Mouse (Mus musculus) frontal cortex, postnatal 25 days (tissue): ENCODE results near the gene Igsf9.

Source experiments
- DNase-seq, 2 experiments: peaks; one replicate each; pipeline ENCODE4 v3.0.0; 2022; ENCODE audit warnings: low spot score in 2 of 2

Igsf9 gene

DNA sequence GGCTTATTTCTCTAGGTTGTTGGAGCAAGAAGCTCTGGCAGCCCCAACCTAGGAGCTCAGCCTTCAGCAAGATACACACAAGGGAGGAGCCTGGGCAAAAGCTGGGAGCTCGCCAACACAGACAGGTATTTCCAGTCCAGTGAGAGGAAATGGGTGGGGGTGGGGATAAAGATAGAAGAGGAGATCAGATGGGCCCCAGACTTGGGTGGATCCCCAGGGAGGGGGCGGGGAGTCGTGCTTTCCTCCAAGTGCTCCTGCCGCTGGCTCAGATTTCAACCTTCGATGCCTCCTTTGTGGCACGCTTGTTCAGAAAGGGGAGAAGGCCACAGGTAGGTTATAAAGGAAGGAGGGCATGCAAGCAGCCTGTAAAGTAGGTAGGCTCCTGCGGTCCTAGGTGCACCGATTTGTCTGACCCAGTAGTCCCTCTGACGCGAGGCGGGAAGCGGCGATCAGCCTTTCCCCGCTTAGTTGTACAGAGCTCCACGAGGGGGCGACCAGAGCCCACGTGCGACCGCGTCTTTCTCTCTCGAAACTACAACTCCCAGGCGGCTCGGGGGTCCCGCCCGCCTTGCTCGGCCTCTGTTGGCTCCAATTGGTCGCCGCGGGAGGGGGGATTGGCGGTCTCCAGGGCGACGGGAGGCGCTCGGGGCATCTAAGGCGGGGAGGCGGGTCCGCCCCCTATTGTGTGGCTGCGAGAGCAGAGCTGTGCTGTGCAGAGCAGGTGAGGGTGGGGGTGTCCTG is at the start of gene Igsf9:
TSS of gene Igsf9 (plus strand) at position 249 of the 741 bp plus-strand sequence.
- DNase-seq, result peak; percentile 83 to 85

DNA sequence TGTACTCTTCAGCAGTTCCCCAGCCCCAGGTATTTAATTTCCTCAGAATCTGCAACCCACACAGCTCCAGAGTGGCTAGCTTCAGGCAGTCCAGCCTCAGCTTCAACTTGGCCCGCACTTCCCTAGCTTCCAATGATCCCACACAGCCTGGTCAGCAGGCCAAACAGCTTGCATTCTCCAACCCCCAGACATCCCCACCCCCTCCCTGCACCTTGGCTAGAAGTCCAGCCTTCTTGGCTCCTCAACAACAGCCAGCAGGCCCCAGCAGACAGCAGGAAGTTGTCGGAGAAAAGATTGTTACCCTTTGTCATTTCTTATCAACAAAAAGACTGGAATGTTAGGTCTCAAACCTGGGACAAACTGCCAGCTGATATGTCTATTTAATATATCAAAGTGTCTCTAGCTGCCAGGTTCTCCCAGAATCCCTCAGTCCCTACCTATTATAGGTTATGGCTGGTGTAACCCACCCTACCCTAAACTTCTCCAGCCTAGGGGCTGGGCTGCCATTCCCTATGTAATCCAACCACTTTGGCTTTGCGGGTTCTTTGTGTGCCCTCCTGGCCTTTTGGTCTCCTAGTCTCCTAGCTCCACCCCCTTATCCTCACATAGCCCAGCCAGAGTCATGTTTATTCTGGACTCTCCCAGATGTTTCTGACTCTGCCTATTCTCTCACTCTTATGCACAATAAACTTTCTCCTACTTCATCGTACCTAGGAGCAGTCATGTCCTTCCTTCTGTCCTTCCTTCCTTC is 49.6 kb upstream of the Igsf9 start:
- DNase-seq, result no peak

DNA sequence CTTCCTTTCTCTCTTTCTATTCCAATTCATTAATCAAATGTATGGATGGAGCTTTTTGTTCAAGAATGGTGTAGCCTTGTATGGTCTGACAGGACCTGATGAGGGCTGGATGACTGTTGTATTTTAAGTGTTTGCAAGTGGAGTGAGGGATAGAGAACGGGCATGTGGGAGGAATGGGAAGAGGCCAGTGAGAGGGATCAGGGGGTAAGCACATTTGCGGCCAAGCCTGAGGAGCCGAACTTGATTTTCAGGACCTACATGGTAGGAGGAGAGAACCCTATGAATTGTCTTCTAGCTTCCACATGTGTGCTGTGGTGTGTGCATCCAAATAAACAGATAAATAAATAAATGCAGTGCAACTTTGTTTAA is 49.0 kb upstream of the Igsf9 start:
- no peak for DNase-seq

DNA sequence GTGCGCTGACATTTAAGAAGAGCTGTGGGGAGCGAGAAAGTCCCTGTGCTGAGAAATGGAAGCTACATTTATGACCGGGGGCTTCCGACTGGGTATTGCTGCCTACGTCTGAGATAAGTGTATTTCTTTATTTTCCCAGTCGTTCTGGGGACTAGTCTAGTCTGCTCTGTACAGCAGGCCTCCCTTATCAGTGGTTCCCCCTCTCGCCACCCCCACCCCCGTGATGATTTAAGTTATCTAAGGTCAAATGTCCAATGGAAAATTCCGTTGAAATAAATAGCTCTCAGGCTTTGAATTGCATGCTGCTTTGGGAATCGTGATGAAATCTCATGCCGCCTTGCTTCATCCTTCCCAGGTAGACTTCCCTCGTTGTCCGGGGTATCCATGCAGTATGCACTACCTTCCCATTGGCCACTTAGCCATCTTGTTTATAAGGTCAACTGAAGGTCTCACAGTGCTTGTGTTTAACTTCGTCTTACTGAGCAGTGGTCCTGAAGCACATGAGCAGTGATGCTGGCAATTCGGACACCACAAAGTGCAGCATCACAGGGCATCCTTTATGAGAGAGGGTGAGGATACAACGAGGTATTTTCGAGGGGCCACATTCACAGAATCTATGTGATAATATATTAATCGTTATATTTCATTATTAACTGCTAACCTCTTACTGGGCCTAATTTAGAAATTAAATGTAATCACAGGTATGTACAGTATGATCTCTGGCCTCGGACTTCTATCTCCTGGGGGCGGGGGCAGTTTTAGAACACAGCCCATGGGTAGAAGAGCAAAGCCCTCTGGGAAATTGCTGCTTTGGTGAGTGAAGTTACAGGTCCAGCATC is 48.4 kb upstream of the Igsf9 start:
- DNase-seq, result no peak

DNA sequence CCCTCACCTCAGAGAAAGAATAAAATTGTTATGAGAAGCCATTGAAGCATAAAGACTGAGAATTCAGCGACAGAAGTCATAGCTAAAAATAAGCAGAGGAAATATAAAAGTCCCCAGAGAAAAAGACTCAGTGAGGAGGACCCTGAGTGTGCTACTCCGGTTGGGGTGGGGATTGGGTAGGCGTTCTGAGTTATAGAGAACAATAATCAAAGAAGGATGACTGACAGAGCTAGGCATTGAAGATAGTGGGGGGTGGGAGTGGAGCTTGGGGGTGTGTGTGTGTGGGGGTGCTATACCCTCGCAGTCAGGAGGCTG is 47.8 kb upstream of the Igsf9 start:
- no peak for DNase-seq

DNA sequence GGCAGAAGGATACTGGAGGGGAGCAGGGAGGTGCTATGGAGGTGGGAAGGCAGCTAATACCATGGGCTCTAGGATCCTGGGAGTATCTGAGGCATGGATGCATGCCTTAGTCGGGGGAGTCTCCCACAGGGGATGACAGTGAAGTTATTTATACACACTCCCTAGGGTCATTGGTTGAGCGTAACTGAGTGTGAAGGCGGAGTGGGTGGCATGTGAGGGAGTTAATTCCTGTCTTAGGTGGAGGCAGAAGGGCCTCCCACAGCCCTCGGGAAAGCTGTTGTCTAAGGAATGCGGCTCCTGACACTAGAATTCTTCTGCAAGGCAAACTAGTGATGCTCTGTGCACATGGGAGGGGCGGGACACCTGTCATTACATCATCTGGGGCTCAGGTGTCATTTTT is 44.8 kb upstream of the Igsf9 start:
- no peak for DNase-seq

DNA sequence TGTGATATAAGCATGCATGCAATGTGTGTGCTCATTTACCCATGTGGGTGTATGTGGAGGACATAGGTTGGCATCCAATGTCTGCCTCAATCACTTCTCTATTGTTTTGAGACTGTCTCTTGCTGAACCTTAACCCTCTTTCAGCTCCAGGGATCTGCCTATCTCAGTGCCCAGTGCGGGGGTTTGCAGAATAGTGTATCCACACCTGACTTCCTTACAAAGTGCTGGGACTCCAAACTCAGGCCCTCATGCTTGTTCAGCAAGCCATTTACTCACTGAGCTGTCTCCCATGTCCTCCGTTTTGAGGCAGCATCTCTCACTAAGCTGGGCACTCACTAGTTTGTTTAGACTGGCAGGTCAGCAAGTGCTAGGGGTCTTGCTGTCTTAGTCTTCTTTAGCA is 43.0 kb upstream of the Igsf9 start:
- no peak for DNase-seq

DNA sequence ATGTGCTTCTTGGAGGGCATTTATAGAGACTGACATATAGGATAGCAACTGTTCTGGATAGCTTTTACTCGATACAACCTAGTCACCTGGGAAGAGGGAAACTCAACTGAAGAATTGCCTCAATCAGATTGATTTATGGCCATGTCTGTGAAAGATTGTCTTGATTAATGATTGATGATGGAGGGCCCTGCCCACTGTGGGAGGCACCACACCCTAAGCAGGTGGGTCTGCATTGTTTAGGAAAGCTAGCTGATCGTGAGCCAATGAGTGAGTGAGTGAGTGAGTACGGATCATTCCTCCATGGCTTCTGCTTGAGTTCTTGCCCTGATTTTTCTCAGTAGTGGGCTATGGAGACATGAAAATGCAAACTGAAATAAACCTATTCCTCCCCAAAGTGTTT is 41.1 kb upstream of the Igsf9 start:
- no peak for DNase-seq

DNA sequence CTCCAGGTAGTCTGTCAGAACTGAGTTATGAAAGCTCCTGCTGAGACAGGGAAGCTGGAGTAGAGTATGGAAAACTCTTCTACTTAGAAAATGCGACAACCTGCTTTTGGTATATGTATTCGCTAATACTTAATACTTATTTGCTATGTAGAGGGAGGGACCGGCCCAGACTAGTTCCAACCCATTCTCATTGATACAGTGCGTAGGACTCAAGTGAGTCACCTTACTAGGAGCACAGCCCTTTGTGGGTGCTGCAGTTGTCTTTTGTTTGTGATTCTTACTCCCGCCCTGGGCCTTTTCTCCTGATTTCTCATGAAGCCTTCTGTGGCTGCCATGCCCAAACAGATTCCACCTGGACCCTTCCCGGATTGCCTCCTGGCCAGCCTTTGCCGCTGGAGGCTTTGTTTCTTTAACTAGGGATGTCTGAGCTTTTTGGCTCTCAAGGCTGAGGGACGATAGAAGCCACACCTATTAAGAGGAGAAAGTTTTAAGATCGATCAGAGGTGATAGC is 39.6 kb upstream of the Igsf9 start:
- DNase-seq, result no peak

DNA sequence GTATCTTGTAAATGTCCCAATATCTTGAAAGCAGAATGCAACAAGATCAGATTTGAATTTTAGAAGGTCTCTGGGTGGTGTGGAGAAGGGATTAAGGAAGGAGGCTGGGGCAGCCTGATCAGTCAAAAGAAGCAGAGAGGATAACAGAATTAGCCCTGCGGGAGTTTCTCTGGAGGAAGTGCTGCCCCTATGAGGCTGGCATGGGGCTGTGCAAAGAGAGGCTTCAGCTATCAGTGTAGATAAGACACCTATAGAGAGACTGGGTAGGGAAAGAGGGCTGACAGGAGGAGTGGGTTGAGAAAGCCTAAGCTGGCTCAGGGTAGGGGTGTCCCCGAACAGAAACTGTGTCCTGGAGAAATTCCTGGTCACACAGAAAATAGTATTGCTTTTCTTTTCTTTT is 31.4 kb upstream of the Igsf9 start:
- no peak for DNase-seq

DNA sequence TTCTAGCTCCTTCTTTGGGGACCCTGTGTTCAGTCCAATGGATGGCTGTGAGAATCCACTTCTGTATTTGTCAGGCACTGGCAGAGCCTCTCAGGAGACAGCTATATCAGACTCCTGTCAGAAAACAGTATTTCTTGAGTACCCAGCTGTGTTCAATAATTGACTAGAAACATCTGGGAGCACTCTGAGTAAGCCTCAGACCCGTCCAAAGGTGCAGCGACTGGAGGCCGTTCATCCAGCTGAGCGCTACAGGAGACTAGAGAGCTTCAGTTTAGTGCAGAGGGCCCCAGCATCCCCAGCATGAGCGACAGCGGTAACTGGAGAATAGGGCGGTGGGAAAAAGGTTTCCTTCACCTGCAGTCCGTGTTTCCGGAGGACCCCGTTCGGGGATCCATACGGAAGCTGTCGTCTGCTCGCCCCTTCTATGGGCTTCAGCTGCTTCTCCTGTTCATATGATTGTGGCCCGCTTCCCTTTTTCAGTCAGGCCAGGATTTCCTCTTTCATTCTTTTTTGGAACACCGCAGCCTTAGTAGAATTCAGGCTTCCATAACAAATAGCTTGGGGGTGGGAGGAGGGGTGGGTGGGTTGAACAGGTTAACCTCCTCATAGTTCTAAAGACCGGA is 30.6 kb upstream of the Igsf9 start:
- no peak for DNase-seq

DNA sequence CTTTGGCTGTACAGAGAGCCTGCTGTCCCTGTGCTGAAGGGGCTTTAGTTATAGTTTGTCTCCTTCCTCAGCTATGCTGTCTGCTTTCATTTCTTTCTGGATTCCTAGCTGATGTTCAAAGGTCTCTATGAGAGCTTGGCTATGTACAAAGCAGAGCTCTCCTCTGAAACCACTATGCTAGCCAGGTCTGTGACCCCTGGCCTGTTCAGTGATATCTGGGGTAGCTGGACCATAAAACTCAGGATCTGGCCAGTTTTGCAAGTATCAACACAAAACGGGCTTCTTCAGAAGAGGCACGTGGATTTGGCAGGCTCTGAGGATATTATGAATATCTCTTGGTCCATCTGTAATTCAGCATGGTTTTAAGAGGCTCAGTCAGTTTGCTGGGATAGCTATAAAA is 28.7 kb upstream of the Igsf9 start:
- DNase-seq, result no peak

DNA sequence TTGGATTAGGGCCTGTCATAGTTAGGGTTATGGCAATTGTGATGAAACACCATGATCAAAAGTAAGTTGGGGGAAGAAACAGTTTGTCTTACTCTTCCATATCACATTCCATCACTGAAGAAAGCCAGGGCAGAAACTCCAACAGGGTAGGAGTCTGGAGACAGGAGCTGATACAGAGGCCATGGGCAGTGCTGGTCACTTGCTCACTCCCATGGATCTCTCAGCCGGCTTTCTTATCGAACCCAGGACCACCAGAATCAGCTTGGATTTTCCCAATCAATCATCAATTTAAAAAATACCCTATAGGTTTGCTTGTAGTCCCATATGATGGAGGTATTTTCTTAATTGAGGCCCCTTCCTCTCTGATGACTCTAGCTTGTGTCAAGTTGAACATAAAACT is 27.8 kb upstream of the Igsf9 start:
- no peak for DNase-seq

DNA sequence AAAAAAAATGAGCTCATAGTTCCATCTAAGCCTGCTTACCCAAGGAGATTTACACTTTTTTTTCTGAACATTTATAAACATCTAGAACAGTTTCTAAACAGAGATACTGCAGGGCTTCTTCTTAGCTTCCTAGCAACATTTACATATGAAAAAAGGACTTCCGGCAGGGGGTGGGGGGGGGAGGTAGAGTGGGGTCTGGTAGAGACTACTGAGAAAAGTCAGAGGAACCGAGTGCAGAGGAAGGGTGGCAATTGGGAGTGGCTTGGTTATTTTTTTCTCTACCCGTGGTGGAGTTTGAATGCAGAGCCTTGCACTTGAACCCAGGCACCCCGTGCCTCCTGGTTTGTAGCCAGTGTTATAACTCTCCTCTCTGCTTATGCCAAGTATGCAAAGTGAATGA is 26.2 kb upstream of the Igsf9 start:
- no peak for DNase-seq

DNA sequence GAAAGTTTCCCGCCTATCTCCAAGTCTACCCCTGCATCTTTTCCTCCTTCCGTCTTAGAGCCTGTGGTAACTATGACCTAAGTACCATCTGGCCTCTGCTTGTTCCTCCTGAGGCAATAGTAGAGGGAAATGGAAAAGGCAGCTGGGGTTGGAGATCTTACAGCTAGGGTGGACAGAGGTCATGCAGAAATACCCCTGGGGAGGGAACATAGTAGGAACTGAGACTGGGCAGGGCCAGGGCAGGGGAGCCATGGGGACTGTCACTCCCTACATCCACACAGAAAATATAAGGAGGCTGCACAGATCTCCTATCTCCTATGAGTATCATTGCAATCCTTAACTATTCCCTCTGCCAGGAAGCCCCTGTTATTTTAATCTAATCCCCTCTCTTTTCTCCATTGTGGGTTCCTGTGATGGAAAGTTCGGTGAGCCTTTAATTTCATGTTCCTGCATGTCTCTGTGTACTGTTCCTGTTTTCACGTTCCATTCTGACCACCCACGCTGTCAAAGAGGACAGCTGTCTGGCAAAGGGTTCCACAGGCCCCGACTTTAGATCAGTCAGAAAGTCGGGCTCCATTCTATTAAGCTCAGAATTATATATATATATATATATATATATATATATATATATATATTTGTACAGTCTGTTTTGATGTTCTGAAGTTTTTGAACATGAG is 25.4 kb upstream of the Igsf9 start:
- no peak for DNase-seq

DNA sequence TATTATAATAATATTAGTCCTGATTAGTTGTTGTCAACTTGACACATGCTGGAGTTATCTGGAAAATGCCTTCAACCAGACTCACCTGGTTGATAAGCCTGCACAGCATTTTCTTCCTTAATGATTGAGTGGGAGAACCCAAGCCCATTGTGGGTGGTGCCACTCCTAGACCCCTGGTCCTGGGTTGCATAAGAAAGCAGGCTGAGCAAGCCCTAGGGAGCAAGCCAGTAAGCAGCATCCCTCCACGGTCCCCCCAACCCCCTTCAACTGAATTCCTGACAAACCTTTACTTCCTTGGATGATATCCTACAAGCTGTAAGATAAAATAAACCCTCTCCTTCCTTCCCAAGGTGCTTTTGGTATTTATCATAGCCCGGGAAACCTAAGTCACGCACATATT is 24.4 kb upstream of the Igsf9 start:
- no peak for DNase-seq

DNA sequence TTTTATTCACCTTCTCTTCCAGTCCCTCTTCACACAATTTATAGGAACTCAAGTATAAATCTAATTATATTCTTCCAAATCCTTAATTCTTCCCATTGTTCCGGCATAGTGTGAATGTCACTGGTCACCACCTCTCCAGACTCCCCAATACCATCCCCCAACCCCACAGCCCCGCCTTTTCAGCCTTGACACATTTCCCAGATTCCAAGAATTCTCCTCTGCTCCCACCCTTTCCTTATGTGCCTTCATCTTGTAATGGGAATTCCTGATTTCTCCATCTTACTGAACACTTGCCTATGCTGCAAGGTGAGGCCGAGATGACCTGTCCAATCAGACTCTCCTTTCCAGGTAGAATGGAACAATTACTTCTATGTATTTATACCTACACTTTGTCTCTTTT is 23.5 kb upstream of the Igsf9 start:
- no peak for DNase-seq

DNA sequence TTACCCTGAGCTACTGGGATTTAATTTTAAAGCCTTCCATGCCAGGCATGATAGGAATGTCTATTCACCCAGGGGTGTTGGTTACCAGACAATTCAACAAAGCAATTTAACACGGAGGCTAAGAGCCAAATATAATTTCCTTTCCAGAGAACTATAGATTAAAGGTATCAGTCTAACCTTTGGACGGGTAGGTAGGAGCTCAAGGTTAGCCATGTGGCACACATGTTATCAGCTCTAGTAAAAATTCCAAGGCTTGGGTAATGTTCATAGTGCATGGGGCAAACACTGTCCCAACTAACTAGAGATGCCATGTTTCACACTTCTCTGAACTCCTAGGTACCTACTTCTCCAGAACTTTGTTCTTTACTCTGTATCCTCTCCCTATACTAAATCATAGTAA is 20.0 kb upstream of the Igsf9 start:
- DNase-seq, result no peak

DNA sequence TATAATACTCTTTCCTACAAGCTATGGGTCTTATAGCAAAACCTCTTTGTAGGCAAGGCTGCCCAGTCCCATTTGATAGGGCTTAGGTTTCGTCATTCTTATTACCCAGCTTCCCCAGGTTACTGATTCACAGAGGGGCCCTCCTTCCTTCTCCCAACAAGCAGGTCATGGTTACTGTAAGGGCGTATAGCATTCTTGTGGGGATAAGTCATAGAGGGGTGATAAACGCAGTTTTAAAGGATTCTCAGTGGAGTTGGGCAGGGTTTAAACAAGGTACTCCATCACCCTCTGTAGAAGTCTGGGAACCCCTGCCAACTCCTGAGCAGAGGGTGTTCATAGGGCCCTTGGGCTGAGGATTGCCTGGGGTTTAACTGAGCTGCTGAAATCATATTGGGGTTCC is 19.1 kb upstream of the Igsf9 start:
- no peak for DNase-seq

DNA sequence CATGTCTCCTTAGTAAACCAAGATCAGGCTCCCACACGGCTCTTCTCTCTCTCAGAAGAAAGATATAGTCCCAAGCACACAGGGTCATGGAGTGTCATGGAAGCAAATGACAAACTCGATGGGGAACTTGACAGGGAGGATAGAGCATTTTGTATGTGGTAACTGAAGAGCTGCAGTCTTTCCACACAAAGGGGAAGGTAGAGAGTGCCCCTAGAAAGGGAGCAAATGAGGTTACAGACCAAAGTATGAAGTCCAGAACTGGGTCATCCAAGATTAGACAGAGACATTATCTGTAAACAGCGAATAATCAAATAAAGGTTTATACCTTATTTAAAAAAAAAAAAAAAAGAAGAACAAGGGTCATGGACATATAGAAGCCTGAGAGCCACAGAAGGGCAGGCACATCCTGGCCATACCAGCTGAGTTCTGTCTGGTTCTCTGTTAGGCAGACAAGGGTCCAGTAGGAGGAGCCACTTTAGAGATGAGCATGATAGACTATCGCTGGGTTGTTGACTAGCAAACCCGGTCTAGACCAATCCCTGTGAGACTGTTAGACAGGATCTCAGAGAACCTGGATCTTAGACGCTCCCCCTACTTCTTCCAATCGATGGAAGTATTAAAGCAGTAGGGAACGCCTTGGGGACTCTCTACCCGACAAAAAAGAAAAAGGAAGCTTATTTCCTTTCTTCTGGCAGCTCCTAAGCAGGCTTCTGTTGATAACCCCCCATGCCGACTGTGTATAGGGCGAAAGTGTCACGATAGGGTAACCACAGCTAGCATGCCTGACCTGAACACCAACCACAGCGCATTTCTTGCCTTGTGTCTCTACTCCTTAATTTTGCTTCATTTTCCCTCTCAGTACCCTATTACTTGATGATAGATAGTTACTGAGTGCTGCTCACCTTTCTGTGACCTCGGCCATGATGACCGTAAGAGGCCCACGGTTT is 17.9 kb upstream of the Igsf9 start:
- no peak for DNase-seq
